Mouse (Mus musculus): ENCODE data around the gene Tars2.
A peak's percentile ranks its signal among the peaks of the same experiment; 100 is the strongest.

The Tars2 gene

DNA sequence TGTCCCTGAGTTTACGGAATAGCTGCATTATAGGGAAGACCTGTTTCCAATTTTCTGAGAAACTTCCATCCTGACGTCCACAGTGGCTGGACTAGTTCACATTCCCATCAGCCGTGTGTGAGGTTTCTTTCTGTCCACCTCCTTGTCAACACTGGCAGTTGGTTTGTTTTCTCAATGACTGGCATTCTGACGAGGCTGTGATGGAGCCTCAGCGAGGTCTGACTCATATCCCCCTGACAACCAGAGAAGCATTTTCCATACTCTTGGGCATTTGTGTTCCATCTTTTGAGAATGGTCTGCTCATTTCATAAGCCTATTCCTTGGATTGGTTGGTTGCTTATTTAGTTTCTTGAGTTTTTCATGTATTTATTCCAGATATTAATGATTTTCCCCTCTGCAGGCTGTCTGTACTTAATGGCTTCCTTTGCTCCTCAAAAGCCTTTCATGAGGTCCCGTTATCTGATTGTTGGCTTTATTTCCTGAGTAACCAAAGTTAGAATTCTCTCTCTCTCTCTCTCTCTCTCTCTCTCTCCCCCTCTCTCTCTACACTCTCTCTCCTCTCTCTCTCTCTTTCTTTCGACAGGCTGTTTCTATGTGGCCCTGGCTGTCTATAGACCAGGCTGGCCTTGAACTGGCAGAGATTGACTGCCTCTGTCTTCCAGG, 33.2 kb downstream of the Tars2 start:
- Histone ChIP-seq H3K36me3 (ENCODE audit: control insufficient read depth, insufficient read depth, low read length, poor library complexity, severe bottlenecking) (no peaks in the 10 kb centered on the region), H3K27me3 (ENCODE audit: control insufficient read depth, insufficient read depth, low read length, poor library complexity, severe bottlenecking) (no peaks in the 10 kb centered on the region)
- DNase-seq (ENCODE audit: low read depth, low spot score), result no peak

DNA sequence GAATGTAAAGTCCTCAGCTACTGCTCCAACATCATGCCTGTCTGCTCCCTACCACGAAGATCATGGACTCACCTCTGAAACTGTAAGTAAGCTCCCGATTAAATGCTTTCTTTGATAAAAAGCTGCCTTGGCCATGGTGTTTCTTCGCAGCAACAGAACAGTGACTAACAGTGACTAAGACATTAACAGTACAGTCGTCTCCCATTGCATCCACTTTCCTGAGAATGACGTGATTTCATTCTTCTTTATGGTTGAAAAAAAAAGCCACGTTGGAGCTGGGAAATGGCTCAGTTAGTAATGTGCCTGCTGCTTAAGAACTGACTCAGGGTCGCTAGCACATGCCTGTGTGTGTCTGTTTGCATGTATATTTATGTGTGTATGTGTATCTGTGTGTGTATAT, 34.1 kb downstream of the Tars2 start:
- Histone ChIP-seq H3K27me3 (ENCODE audit: control insufficient read depth, insufficient read depth, low read length, poor library complexity, severe bottlenecking) (no peaks in the 10 kb centered on the region), H3K36me3 (ENCODE audit: control insufficient read depth, insufficient read depth, low read length, poor library complexity, severe bottlenecking) (no peaks in the 10 kb centered on the region)
- DNase-seq (ENCODE audit: low read depth, low spot score), result no peak

DNA sequence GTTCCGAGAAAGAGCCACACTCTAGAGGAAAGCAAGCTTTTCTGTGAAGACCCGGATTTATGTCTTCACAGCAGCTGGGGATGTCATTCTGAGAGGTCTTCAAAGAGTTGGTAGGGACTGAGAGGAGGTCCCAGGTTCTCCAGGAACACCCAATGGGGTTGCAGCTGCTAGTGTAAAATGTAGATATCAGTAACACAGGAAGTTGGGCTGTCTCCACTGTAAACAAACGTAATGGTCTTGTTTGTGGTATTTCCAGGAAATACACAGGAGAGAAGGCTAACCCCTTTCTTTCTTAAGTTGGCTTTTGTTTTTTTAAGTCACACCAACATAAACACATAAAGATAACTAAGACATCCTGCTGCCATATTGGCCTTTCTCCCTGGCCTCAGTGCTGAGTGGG, 37.6 kb downstream of the Tars2 start:
- no peaks in the 10 kb centered on the region for H3K27me3 ChIP-seq (ENCODE audit: control insufficient read depth, insufficient read depth, low read length, poor library complexity, severe bottlenecking)
- no peaks in the 10 kb centered on the region for H3K36me3 ChIP-seq (ENCODE audit: control insufficient read depth, insufficient read depth, low read length, poor library complexity, severe bottlenecking)
- DNase-seq (ENCODE audit: low read depth, low spot score), result no peak

DNA sequence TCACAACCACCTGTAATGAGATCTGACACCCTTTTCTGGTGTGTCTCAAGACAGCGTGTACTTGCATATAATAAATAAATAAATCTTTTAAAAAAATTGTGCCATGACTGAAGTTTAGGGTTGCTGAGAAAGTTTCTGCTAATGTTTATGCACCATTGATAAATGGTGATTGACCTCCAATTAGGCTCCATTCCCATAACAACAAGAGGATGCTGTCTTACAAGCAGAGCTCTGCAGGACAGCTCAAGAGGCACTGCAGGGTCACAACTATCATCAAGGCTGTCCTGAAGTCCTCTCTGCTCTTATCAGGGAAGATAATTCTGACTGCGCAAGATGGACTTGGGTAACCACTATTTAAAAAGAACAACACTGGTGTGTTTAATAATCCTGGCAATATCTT, 41.9 kb downstream of the Tars2 start:
- DNase-seq (ENCODE audit: low read depth, low spot score), result no peak
- Histone ChIP-seq H3K36me3 (ENCODE audit: control insufficient read depth, insufficient read depth, low read length, poor library complexity, severe bottlenecking) (no peaks in the 10 kb centered on the region), H3K27me3 (ENCODE audit: control insufficient read depth, insufficient read depth, low read length, poor library complexity, severe bottlenecking) (no peaks in the 10 kb centered on the region)

DNA sequence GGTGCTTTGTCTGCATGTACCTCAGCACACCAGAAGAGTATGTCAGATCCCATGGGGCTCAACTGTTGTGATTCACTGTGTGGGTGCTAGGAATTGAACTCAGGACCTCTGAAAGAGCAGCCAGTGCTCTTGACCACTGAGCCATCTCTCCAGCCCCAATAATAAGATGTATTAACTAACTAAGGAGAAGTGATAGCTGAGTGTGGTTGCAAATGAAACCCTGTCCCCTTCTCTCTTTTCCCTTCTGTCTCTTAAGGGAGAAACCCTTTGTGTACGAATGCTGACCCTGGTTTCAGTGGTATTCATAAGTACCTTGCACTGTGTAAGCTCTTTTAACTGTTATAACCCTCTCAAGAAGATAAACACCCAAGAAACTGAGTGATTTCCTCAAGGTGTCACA, 43.9 kb downstream of the Tars2 start:
- no peaks in the 10 kb centered on the region for H3K27me3 ChIP-seq (ENCODE audit: control insufficient read depth, insufficient read depth, low read length, poor library complexity, severe bottlenecking)
- no peak for DNase-seq (ENCODE audit: low read depth, low spot score)

DNA sequence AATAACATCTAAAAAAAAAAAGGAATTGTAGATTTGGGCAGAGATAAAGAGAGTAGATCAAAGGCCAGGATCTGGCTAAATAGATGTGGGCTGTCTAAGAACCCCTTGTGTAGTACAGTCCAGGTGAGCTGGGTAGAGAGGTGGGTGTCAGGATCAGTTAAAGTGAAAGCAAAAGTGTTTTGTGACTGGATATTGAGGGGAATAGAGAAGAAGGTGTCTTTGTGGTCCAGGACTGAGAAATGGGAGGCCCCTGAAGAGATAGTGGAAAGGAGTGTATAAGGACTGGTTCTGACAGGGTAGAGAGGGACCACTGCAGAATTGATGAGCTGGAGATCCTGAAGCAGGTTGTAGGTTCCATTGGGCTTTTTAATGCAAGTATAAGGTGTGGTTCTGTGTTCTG, 50.0 kb downstream of the Tars2 start:
- H3K36me3 ChIP-seq (ENCODE audit: control insufficient read depth, insufficient read depth, low read length, poor library complexity, severe bottlenecking), result no peaks in the 10 kb centered on the region
- no peaks in the 10 kb centered on the region for H3K27me3 ChIP-seq (ENCODE audit: control insufficient read depth, insufficient read depth, low read length, poor library complexity, severe bottlenecking)
- DNase-seq (ENCODE audit: low read depth, low spot score), result no peak

More for the DNA sequence above, 43.9 kb downstream of the Tars2 start:
- H3K36me3 ChIP-seq (ENCODE audit: control insufficient read depth, insufficient read depth, low read length, poor library complexity, severe bottlenecking), result no peaks in the 10 kb centered on the region

DNA sequence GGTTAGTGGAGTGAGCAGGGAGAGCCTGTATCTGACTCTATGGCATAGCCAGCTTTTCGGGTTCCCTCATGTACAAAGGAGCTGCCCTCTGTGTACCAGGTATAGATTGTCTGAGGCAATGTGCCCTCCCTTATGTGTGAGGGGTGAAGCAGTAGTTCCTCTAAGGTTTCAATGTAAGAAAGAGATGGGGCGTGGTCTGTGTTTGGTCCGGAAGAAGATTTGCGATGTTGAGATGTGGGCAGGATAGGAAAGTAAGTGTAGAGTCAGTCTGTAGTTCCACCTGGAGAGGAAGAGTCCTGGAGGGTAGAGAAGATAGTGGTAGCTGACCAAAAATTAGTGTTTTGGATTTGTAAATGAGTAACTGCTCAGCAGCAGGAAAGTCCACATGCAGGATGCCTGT, 51.0 kb downstream of the Tars2 start:
- no peaks in the 10 kb centered on the region for H3K36me3 ChIP-seq (ENCODE audit: control insufficient read depth, insufficient read depth, low read length, poor library complexity, severe bottlenecking)
- H3K27me3 ChIP-seq (ENCODE audit: control insufficient read depth, insufficient read depth, low read length, poor library complexity, severe bottlenecking), result no peaks in the 10 kb centered on the region
- no peak for DNase-seq (ENCODE audit: low read depth, low spot score)

DNA sequence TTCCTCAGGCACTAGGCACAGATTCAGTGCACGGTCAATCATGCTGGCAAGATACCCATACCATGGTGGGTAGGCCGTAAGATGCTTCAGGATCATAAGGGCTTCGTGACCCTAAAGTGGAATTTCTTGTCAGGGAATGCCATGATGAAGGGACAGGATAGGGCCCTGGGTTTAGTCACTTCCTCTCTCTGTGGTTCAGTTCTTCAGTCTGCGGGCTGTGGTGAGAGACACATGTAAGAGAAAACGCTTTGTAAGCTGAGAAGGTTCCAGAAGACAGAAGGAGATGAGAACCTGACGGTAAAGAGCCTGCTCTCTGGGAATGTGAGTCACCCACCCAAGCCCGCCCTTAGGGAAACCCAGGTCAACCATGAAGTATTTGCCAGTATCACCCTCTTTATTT, 52.5 kb downstream of the Tars2 start:
- Histone ChIP-seq H3K27me3 (ENCODE audit: control insufficient read depth, insufficient read depth, low read length, poor library complexity, severe bottlenecking) (no peaks in the 10 kb centered on the region), H3K36me3 (ENCODE audit: control insufficient read depth, insufficient read depth, low read length, poor library complexity, severe bottlenecking) (no peaks in the 10 kb centered on the region)
- peak; percentile 40 for DNase-seq (ENCODE audit: low read depth, low spot score)

DNA sequence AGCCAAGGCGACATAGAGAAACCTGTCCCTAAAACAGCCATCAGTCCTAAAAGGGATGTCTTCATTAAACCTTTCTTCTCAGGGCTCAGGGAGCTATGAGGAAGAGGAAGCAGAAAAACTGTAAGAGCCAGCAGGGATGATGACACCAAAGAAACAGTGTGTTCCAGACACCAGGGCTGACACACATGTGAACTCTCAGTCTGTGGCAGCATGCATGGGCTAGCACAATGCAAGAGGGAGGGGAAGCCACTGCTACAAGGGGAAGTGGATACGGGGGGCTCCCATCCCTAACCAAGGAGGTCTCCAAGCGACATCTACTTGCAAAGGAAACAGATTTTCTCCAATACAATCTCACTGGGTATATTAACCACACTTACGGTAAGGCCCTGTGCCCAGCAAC, 53.7 kb downstream of the Tars2 start:
- DNase-seq (ENCODE audit: low read depth, low spot score), result no peak
- no peaks in the 10 kb centered on the region for H3K36me3 ChIP-seq (ENCODE audit: control insufficient read depth, insufficient read depth, low read length, poor library complexity, severe bottlenecking)
- H3K27me3 ChIP-seq (ENCODE audit: control insufficient read depth, insufficient read depth, low read length, poor library complexity, severe bottlenecking), result no peaks in the 10 kb centered on the region

DNA sequence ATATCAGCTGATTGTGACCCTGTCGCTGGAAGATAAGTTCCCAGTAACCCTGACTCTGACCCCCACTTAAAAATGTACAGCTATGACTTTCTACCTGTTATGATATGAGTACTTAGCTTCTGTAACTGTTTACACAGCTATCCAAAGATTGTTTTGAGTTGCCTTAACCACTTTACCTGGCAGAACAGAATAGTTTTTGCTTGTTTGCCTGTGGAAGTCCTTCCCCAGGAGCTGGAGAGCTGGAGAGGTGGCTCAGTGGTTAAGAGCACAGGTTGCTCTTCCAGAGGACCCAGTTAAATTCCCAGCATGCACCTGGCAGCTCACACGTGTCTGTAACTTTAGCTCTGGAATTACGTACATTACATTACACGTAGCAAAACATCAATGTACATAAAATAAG, 55.4 kb downstream of the Tars2 start:
- Histone ChIP-seq H3K36me3 (ENCODE audit: control insufficient read depth, insufficient read depth, low read length, poor library complexity, severe bottlenecking) (no peaks in the 10 kb centered on the region), H3K27me3 (ENCODE audit: control insufficient read depth, insufficient read depth, low read length, poor library complexity, severe bottlenecking) (no peaks in the 10 kb centered on the region)
- no peak for DNase-seq (ENCODE audit: low read depth, low spot score)

DNA sequence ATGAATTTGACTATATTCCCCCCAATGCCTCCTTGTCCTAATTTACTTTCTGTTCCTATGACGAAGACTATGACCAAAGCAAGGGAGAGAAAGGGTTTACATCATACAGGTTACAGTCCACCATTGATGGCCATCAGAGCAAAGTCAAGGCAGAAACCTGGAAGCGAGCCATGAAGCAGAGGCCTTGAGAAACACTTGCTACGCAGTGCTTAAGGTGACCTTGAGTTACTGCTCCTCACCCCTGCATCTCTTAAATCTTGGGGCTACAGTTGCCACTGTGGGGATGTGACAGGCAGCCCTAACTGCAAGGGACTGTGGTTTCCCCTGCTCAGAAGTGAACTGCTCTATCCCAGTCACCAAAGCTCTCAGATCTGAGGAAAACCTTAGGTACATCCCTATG, 56.7 kb downstream of the Tars2 start:
- no peak for DNase-seq (ENCODE audit: low read depth, low spot score)
- Histone ChIP-seq H3K36me3 (ENCODE audit: control insufficient read depth, insufficient read depth, low read length, poor library complexity, severe bottlenecking) (no peaks in the 10 kb centered on the region), H3K27me3 (ENCODE audit: control insufficient read depth, insufficient read depth, low read length, poor library complexity, severe bottlenecking) (no peaks in the 10 kb centered on the region)

DNA sequence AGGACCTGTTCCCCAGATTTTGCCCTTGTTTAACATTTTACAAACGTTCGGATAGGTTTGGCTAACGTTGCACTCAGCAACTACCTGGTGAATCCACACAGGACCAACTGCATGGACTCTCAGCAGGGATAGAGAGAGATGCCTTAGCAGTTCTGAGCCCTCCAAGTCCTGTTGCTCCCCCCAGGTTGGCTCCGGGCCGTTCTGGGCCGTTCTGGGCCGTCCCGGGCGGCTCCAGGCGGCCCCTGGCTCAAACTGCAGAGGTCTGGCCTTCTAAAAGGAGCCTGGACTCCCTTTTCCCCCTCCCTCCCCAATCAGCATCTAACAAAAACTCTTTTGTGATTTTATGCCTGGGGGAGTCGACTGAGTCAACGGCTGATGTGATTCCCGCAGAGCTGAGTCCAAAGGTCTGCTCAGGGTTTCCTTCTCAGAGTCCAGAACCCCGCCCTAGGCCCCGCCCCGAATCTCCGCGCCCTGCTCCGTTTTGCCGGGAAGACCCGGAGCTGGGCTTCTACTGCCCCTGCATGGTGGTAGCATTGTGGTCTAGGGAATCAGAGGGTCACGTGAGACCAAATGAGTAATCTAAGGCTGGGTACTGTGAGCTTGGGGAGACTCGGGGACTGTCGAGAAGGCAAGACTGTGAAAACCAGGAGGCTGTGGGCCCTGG, 58.0 kb downstream of the Tars2 start:
- Histone ChIP-seq H3K27me3 (ENCODE audit: control insufficient read depth, insufficient read depth, low read length, poor library complexity, severe bottlenecking) (no peaks in the 10 kb centered on the region), H3K36me3 (ENCODE audit: control insufficient read depth, insufficient read depth, low read length, poor library complexity, severe bottlenecking) (no peaks in the 10 kb centered on the region)
- no peak for DNase-seq (ENCODE audit: low read depth, low spot score)

DNA sequence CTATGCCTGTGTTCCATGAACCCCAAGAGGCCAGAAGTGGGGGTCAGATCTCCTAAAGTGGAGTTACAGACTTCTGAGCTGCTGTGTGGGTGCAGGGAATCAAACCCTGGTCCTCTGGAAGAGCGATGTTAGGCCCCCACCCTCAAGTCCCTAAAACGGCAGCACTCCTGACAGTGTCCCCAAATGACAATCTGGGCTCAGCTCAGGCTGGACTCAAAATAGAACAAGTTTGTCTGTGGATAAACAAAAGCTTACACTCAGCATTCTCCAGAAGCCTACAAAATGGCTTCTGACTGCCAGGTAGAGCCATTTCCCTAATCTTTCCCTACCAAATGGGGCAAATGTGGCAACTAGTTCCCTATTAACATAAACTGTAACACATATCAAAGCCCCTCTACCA, 58.9 kb downstream of the Tars2 start:
- Histone ChIP-seq H3K36me3 (ENCODE audit: control insufficient read depth, insufficient read depth, low read length, poor library complexity, severe bottlenecking) (no peaks in the 10 kb centered on the region), H3K27me3 (ENCODE audit: control insufficient read depth, insufficient read depth, low read length, poor library complexity, severe bottlenecking) (no peaks in the 10 kb centered on the region)
- no peak for DNase-seq (ENCODE audit: low read depth, low spot score)

DNA sequence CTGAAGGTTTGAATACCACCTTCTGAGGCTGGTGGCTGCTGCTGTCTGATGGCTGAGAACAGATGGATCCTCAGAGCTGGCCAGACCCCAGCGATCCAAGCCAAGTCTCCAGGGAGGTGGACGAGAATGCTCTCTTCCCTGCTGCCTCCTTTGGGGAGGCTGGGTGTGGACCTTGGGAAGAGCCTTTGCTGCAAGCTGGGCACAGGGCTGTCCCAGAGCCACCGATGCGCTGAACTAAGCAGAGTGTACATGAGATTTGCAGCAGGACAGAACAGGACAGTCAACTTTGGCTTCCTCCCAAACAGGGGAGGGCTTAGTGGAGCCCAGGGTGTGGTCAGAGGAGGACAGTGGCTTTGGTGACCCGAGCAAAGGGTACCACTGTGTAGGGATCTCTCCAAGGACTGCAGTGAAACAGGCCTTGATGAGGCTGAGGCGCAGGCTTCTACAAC, 59.7 kb downstream of the Tars2 start:
- Histone ChIP-seq H3K36me3 (ENCODE audit: control insufficient read depth, insufficient read depth, low read length, poor library complexity, severe bottlenecking) (no peaks in the 10 kb centered on the region), H3K27me3 (ENCODE audit: control insufficient read depth, insufficient read depth, low read length, poor library complexity, severe bottlenecking) (no peaks in the 10 kb centered on the region)
- no peak for DNase-seq (ENCODE audit: low read depth, low spot score)

DNA sequence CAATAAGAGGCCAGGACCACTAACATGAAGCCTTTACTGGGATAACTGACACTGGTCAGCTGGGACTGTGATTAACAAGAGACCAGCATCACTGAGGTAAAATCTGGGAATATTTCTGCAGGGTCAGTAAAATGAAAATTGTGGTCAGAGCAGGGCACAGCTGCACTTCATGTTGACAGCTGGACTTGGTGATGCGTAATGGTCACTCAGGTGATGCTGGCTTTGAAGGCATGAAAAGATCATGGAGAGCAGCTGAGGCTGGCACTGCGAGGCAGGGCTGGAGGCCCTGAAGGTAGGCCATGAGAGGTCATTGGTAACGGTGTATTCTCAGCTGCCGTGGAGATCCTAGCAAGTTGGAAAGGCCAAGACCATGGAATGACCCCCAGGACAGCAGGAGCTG, 61.7 kb downstream of the Tars2 start:
- H3K36me3 ChIP-seq (ENCODE audit: control insufficient read depth, insufficient read depth, low read length, poor library complexity, severe bottlenecking), result no peaks in the 10 kb centered on the region
- H3K27me3 ChIP-seq (ENCODE audit: control insufficient read depth, insufficient read depth, low read length, poor library complexity, severe bottlenecking), result no peaks in the 10 kb centered on the region

DNA sequence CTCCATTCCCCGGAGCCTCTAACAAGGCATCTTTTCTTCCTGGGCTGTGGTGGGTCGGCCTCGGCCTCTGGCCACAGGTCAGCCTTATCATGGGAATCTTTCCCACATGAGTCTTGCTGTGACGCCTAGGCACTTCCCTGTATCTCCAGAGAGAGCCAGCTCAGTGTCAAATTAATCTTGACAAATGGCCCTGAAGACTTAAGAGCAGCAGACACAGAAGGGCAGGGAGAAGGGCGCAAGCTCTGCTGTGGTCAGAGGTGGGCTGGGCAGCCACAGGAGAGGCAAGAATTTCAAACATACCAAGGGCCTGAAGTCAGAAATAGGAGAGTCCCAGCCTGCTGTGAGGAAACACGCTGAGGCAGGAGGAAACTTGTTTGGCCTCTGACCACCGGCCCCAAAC, 63.6 kb downstream of the Tars2 start:
- H3K27me3 ChIP-seq (ENCODE audit: control insufficient read depth, insufficient read depth, low read length, poor library complexity, severe bottlenecking), result no peaks in the 10 kb centered on the region
- H3K36me3 ChIP-seq (ENCODE audit: control insufficient read depth, insufficient read depth, low read length, poor library complexity, severe bottlenecking), result no peaks in the 10 kb centered on the region
- DNase-seq (ENCODE audit: low read depth, low spot score), result no peak

More for the DNA sequence above, 61.7 kb downstream of the Tars2 start:
- DNase-seq (ENCODE audit: low read depth, low spot score), result no peak

Data from splenic B cell, adult 2 months (primary cell).